Mouse (Mus musculus) CH12.LX (cell line): ENCODE measurements around the gene Lnx1.

ENCODE experiments used
- CHD2 ChIP-seq: IDR thresholded peaks from 2 replicates; pipeline ENCODE4 v1.6.1; 2011; ENCODE audit warnings: low read length, improper control_type of control experiment
- CTCF ChIP-seq, 2 experiments: IDR thresholded peaks in 1 of 2; conservative IDR thresholded peaks in 1 of 2; 2 replicates each; pipeline ENCODE4 v1.5.1; 2011 to 2012; ENCODE audit warnings: low read depth in 2 of 2, low read length in 2 of 2, improper control_type of control experiment in 1 of 2, inconsistent platforms in 1 of 2, mild to moderate bottlenecking in 1 of 2, moderate library complexity in 1 of 2
- GABPA ChIP-seq: IDR thresholded peaks from 2 replicates; pipeline ENCODE4 v1.6.1; 2012; ENCODE audit warnings: low read depth, low read length, improper control_type of control experiment, inconsistent platforms; ENCODE audit not compliant: insufficient replicate concordance
- KAT2A ChIP-seq: IDR thresholded peaks from 2 replicates; pipeline ENCODE4 v1.6.1; 2012; ENCODE audit warnings: low read length, improper control_type of control experiment, inconsistent platforms; ENCODE audit not compliant: insufficient replicate concordance
- MAFK ChIP-seq: IDR thresholded peaks from 2 replicates; pipeline ENCODE4 v1.6.1; 2011; ENCODE audit warnings: low read length, improper control_type of control experiment; ENCODE audit not compliant: insufficient replicate concordance
- POLR2A ChIP-seq: IDR thresholded peaks from 2 replicates; pipeline ENCODE4 v1.6.1; 2011; ENCODE audit warnings: low read depth, mild to moderate bottlenecking, improper control_type of control experiment, low read length
- USF1 ChIP-seq: IDR thresholded peaks from 2 replicates; pipeline ENCODE4 v1.6.1; 2014; ENCODE audit warnings: low read depth, mild to moderate bottlenecking, inconsistent platforms, low read length, improper control_type of control experiment

GRCm38 (mm10) chr5:74730601-74731000, 27.9 kb upstream of the Lnx1 start:
- TF ChIP-seq USF1 (no peak), POLR2A (no peak), KAT2A (no peak), CTCF (conservative IDR thresholded peaks at IDR 0.05 in 1 of 2, IDR thresholded peaks at IDR 0.05 in 1 of 2; ENCODE audit: low read depth in 2 of 2, low read length in 2 of 2) (no peak), MAFK (no peak), GABPA (no peak), CHD2 (no peak)
